Mouse (Mus musculus) frontal cortex, postnatal 36 days (tissue): ENCODE results near the gene Samd13.

ENCODE experiments used
- DNase-seq, 2 experiments: peaks; one replicate each; pipeline ENCODE4 v3.0.0; 2022; ENCODE audit warnings: low spot score in 2 of 2

Samd13 gene

DNA sequence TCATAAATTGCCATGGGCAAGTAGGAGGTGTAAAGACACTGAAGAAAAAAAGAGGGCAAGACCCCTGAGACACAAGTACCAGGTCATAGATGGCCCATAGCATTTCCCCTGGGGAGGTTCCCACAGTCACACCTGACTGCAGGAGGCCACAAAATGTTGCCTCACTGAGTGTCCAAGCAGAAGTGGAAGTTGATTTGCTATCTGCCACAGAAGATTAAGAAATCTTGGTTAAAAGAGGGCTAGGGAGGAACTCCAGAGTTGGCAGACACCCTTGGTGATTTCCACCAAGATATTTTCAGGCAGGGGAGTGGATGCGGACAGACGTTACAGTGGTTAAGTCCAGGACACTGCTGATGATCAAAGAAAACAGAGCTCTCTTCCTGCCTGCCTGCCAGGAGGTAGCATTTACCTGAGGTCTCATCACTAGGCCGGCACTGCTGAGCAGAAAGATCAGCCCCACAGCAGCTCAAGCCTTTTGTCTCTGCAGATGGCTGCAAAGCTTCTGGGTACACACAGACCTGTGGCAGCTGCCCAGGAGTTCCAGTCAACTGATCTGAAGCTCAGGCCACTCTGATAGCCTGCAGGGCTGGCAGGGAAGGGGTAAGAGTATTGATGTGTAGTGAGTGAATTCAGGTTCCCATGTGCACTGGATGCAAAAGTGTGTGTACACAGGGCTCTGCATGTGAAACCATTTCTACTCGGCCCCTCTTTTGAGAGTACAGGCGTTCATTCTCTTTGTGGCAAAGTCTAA lies 68.7 kb downstream of the Samd13 start:
- no peak for DNase-seq

DNA sequence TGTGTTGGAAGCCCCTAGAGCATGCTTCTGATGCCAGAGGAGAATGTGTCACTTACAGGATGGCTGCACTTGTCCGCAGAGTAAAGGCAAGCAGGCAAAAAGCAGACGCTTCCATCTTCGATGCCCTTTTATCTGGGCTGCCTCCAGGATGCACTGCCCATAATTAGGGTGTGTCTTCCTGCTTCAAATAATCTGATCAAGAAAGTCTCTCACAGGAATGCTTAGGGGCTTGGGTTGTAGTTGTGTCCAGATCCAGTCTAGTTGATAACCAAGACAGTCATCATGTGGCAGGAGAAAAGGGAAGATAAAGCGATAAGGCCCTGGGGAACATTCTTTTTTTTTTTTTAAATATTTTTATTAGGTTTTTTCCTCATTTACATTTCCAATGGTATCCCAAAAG lies 69.9 kb downstream of the Samd13 start, which contains the start of gene Dnase2b:
Dnase2b (minus strand) TSS at position 101 of the 400 bp plus-strand sequence.
- no peak for DNase-seq

DNA sequence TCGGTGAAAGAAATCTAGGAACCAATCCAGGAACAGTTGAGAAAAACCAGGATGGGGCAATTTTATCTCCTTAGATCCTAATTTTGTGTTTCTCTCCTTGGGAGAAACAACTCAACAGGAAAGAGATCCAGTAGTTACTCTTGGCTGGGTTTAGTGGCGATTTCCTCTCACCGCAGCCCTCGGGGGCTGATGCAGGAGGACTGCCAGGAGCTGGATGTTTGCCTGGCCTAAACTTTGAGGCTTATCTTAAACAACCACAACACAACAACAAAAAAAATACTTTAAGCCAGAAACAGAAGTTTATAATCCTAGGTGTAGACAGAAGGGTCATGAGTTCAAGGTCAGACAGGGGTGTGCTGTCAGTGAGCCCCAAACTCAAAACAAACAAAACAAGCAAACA lies 73.6 kb downstream of the Samd13 start:
- no peak for DNase-seq

DNA sequence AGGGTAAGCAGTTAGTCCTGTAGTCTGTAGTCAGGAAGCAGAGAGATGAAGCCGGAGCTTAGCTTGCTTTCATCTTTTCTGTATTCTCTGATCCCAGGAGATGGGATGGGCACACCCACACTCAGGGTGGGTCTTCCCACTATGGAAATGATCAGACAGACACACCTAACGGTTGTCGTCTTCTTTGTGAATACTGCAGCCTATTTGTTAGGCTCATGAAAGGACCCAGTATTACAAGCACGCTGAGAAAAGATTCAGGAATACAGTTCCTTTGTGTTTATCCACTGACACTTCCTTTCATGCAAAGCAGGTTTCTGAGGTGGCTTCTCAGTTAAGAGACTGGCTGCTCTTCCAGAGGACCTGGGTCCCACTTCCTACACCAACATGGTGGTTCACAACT lies 74.1 kb downstream of the Samd13 start:
- no peak for DNase-seq

DNA sequence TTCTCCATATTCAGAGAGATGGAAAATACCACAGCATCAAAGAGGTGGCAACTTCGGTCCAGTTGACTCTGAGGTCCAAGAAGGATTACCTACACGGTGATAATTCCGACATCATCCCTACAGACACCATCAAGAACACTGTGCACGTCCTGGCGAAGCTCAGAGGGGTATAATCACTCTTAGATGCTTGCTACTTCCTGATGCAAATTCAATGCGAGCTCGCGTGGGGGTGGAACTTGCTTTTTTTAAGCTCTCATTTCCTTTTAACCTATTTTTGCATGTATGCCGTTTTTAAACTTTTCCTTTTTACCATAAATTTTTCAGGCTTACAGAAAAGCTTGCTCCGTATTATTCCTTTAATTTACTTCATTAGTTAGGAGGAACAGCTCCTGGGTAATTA lies 75.1 kb downstream of the Samd13 start:
- DNase-seq: peak in 1 of 2 experiments; percentile 66

DNA sequence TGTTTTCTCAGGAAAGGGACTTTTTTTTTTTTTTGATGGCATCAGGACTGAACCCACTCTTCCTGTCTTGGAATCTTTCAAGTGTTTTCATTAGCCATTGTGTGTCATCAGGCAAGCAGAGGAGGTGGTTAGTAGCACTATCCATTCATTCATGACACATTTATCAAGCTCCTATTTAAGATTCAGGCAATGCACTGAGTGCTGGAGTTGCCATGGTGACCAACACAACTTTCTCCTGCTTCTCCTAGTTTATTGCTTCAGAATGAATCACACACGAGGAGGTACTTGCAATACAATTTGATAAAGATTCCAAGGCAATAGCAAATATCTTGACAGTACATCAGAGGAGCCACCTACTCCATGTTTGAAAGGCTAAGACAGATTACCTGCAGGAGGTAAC lies 78.0 kb downstream of the Samd13 start:
- peak; percentile 49 to 77 for DNase-seq

DNA sequence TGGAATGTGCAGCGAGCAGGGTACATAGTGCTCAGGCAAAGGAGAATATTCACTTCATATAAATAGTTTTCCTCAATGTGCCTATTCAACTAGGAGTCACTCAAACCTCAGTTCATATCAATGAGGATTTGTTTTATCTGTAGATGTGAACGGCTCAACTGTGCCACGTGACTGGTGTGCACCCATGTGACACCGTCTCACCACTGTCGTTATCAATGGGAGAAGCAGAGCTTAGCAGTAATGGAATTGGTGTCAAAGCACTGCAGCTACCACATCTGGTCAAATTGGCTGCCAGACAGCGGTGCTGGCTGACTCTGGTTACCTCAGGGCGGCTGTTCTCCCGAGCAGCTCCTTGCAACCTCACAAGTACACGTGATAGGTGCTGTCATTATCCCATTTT lies 80.7 kb downstream of the Samd13 start:
- DNase-seq: no peak

DNA sequence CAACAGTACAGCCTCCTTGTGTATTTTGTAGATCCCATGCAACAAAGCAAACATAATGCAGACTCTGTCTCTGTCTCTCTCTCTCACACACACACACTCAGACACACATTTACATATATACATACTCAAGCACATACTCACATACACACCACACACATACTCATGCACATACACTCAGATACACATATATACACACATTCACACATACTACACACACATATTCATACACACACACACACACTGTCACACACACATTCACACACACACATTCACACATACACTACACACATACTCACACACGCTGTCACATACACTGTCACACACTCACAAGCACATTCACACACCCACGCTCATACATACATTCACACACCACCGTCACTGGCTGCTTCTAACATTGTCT lies 82.9 kb downstream of the Samd13 start:
- no peak for DNase-seq

DNA sequence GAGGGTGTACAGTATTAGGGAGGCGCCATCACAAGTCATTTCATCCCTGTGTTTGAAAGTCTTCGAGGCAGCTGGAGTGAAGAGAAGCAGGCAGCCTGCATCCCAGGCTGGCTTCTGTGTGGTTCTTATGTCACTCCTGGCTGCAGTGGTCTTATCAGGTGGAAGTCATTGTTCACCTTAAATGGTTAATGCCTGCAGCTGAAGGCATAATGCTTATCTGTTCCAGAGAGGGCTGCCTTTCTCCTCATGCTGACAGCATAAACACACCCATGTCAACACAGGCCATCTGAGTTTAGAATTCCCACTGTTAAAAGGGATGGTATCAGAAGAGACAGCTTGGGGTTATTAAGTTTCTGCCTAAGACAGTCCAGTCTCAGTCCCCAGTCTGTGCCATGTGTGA lies 84.2 kb downstream of the Samd13 start:
- DNase-seq: no peak

DNA sequence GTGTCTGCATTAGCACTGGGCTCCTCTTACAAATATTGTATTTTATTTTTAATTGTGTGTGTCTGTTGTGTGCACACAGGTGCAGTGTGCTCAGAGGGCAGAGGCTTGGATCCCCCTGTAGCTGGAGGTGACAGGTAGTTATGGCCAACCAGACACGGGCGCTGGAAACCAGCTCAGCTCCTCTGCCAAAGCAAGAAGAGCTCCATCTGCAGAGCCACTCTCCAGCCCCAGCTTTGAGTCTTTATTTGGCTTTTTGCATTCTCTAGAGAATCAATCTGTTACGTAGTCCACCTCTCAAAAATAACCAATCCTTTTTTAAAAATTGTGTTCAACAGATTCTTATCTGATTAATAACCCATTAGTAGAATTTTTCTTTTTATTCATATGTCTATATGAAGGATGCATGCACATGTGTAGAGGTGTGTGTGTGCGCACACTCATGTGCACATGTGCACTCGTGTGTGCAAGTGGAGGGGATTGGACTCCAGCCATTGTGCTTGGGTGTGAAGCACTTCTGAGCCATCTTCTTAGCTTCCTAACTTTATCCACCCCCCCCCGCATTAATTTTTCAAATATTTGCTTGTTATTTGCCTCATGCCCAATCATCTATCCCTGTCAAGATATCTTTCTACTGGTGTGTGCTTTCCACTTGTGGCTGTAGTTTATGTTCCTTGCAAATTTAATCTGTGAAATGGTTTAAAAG lies 86.0 kb downstream of the Samd13 start:
- DNase-seq: no peak

DNA sequence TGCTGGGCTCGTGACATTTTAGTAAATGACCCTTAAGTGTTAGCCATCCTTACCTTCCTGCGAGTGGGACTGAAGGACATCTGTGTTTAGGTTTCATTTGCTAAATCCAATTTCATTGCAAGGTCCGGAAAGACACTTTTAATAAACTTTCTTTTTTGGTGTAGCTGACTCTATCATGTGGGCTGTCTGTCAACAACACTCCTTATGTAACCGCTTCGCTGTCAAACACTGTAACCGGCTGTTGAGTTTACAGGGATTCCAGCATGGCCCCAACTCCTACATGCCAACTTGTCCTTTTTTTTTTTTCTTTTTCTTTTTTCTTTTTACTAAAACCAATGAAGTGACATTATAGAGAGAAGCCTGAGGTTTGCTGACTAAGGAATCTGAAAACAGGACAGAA lies 87.0 kb downstream of the Samd13 start:
- peak in 1 of 2 experiments; percentile 63 for DNase-seq

DNA sequence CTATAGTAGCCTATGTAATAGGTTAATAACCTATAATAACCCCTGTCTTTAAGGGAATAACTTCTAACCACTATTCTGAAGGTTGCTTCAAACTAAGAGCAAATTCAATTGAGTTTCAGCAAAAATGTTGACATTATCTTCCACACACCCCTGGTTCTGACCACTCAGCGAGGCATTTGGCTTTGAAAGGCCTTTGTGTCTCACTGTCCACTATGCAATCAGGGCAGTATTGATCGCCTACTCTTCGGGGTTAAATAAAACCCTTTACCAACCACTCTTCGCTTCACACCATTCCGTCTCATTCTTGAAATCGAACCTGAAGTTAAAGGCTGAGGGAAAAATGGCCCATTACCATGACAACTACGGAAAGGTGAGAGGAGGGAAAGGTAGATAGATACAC lies 88.5 kb downstream of the Samd13 start:
- no peak for DNase-seq

DNA sequence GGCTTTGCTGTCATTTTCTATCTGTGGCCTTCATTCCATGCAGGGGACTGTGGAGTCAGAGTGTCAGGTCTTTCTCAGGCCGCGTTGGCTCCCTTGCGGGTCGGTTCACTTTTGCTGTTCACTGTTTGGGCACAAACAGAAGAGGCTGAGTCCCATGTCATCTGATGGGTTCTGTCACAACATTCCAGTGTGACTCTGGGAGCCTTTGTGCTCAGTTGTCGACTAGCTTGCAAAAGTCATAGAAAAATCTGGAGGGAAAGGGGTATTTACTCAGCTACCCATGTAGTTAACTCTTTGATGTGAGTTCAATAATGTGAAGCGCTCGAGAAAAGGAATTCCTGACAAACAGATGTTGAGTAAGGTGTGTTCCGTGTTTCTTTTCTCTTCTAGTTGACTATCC lies 89.0 kb downstream of the Samd13 start:
- DNase-seq: no peak

DNA sequence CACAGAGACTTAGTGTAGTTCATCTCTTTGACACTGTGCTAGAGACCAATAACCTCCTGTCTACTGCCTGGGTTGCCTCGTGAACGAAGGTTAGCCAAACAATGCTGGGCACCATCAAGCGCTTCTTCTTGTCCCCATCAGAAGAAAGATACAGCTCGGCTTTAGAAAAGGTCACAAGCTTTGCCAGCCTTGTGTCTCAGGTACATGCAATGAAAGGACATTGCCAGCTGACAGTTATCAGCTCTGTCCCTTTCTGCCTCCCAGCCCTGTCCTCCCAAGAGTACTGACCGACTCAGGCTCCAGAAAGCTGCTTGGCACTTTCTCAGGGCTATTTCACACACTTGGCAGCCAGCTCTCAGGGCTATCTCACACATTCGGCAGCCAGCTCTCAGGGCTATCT lies 90.0 kb downstream of the Samd13 start:
- DNase-seq: no peak
